Mouse (Mus musculus): ENCODE data around the gene Iqch.
"Not testable (repeated sequence)": the region's sequence is repeated elsewhere in the genome, so short reads cannot be mapped to it uniquely, and the experiment has no call there.

Gene Iqch

GRCm38 (mm10) chr9:63568808-63569207 is 33.5 kb downstream of the Iqch start:
- ATAC-seq (ENCODE audit: insufficient number of reproducible peaks, low FRiP score, low TSS enrichment) = no peak

- no peak for ATAC-seq (ENCODE audit: insufficient number of reproducible peaks, low FRiP score, low TSS enrichment)
Measured at GRCm38 (mm10) chr9:63568314-63568713, 34.0 kb downstream of the Iqch start.

- no peak for ATAC-seq (ENCODE audit: insufficient number of reproducible peaks, low FRiP score, low TSS enrichment)
Measured at GRCm38 (mm10) chr9:63563436-63563835, 38.9 kb downstream of the Iqch start.

GRCm38 (mm10) chr9:63561931-63562330 is 40.4 kb downstream of the Iqch start:
- ATAC-seq (ENCODE audit: insufficient number of reproducible peaks, low FRiP score, low TSS enrichment) = no peak

GRCm38 (mm10) chr9:63556933-63557332 is 45.4 kb downstream of the Iqch start:
- no peak for ATAC-seq (ENCODE audit: insufficient number of reproducible peaks, low FRiP score, low TSS enrichment)

- no peak for ATAC-seq (ENCODE audit: insufficient number of reproducible peaks, low FRiP score, low TSS enrichment)
Measured at GRCm38 (mm10) chr9:63556316-63556715, 46.0 kb downstream of the Iqch start.

- no peak for ATAC-seq (ENCODE audit: insufficient number of reproducible peaks, low FRiP score, low TSS enrichment)
Measured at GRCm38 (mm10) chr9:63555460-63555990, 46.8 kb downstream of the Iqch start.

GRCm38 (mm10) chr9:63553628-63554027 is 48.7 kb downstream of the Iqch start:
- ATAC-seq (ENCODE audit: insufficient number of reproducible peaks, low FRiP score, low TSS enrichment) = no peak

- not testable (repeated sequence) for ATAC-seq (ENCODE audit: insufficient number of reproducible peaks, low FRiP score, low TSS enrichment)
Measured at GRCm38 (mm10) chr9:63550701-63551100, 51.6 kb downstream of the Iqch start.

- ATAC-seq (ENCODE audit: insufficient number of reproducible peaks, low FRiP score, low TSS enrichment) = no peak
Measured at GRCm38 (mm10) chr9:63548966-63549365, 53.3 kb downstream of the Iqch start.

- ATAC-seq (ENCODE audit: insufficient number of reproducible peaks, low FRiP score, low TSS enrichment) = no peak
Measured at GRCm38 (mm10) chr9:63541926-63542325, 60.4 kb downstream of the Iqch start.

- ATAC-seq (ENCODE audit: insufficient number of reproducible peaks, low FRiP score, low TSS enrichment) = no peak
Measured at GRCm38 (mm10) chr9:63541301-63541700, 61.0 kb downstream of the Iqch start.

- ATAC-seq (ENCODE audit: insufficient number of reproducible peaks, low FRiP score, low TSS enrichment) = no peak
Measured at GRCm38 (mm10) chr9:63537489-63537888, 64.8 kb downstream of the Iqch start.

GRCm38 (mm10) chr9:63535042-63535441 is 67.3 kb downstream of the Iqch start:
- ATAC-seq (ENCODE audit: insufficient number of reproducible peaks, low FRiP score, low TSS enrichment) = no peak

GRCm38 (mm10) chr9:63534371-63534780 is 67.9 kb downstream of the Iqch start:
- no peak for ATAC-seq (ENCODE audit: insufficient number of reproducible peaks, low FRiP score, low TSS enrichment)

GRCm38 (mm10) chr9:63532966-63533711 is 69.2 kb downstream of the Iqch start:
- ATAC-seq (ENCODE audit: insufficient number of reproducible peaks, low FRiP score, low TSS enrichment) = no peak

GRCm38 (mm10) chr9:63523937-63524253 is 78.4 kb downstream of the Iqch start:
- no peak for ATAC-seq (ENCODE audit: insufficient number of reproducible peaks, low FRiP score, low TSS enrichment)

GRCm38 (mm10) chr9:63523251-63523936 is 78.9 kb downstream of the Iqch start:
- no peak for ATAC-seq (ENCODE audit: insufficient number of reproducible peaks, low FRiP score, low TSS enrichment)

- no peak for ATAC-seq (ENCODE audit: insufficient number of reproducible peaks, low FRiP score, low TSS enrichment)
Measured at GRCm38 (mm10) chr9:63512851-63513250, 89.4 kb downstream of the Iqch start.

- no peak for ATAC-seq (ENCODE audit: insufficient number of reproducible peaks, low FRiP score, low TSS enrichment)
Measured at GRCm38 (mm10) chr9:63511034-63511433, 91.3 kb downstream of the Iqch start.

- ATAC-seq (ENCODE audit: insufficient number of reproducible peaks, low FRiP score, low TSS enrichment) = no peak
Measured at GRCm38 (mm10) chr9:63507110-63507509, 95.2 kb downstream of the Iqch start.

- no peak for ATAC-seq (ENCODE audit: insufficient number of reproducible peaks, low FRiP score, low TSS enrichment)
Measured at GRCm38 (mm10) chr9:63503890-63504289, 98.4 kb downstream of the Iqch start.

All from cerebellum, adult (tissue).